Mouse (Mus musculus) brown adipose tissue, adult 24 weeks (tissue): ENCODE results near the gene Klhl15. TPM values are rescaled to one million over a fixed set of nuclear protein-coding genes. Genes with fewer than 3 reads are reported as not detected.
"Not testable (repeated sequence)": the region's sequence is repeated elsewhere in the genome, so short reads cannot be mapped to it uniquely, and the experiment has no call there.

ENCODE experiments used
- H3K27ac ChIP-seq: fragments of 200-500 bp; replicated peaks from 2 replicates; pipeline ENCODE4 v1.5.1; 2012; ENCODE audit warnings: low read depth, mild to moderate bottlenecking, low read length
- H3K4me1 ChIP-seq: fragments of 200-500 bp; 2 replicates; pipeline ENCODE4 v1.6.1; 2012; ENCODE audit warnings: low read length, mixed read lengths; ENCODE audit not compliant: control insufficient read depth, insufficient read depth, insufficient read length
- H3K4me3 ChIP-seq: fragments of 200-500 bp; 2 replicates; pipeline ENCODE4 v1.5.1; 2012; ENCODE audit warnings: low read depth, mild to moderate bottlenecking, low read length, moderate library complexity; ENCODE audit not compliant: insufficient read depth
- polyA plus RNA-seq: library from polyadenylated mRNA; stranded (reverse); fragments of >200 nt; gene quantifications from 2 replicates; pipeline ENCODE4 v1.2.4, GENCODE M21; 2012; ENCODE audit not compliant: missing spikeins, insufficient read depth, insufficient read length

Gene Klhl15
- 4.5 and 5.1 TPM in 2 replicates for polyA plus RNA-seq

GRCm38 (mm10) chrX:94234532-94235189 is at the start of gene Klhl15:
TSS of gene Klhl15 (plus strand) at chrX:94234599.
- Histone ChIP-seq H3K27ac (peak within 1 kb of the TSS; percentile 95), H3K4me3 (peak within 1 kb of the TSS; percentile 96), H3K4me1 (no peaks in the 10 kb centered on the region)

- Histone ChIP-seq H3K4me1 (no peaks in the 10 kb centered on the region), H3K4me3 (no peak overlapping the region), H3K27ac (no peak overlapping the region)
Measured at GRCm38 (mm10) chrX:94185156-94185555, 49.2 kb upstream of the Klhl15 start.

- H3K27ac ChIP-seq, H3K4me3 ChIP-seq, H3K4me1 ChIP-seq: not testable (repeated sequence)
Measured at GRCm38 (mm10) chrX:94193901-94194300, 40.5 kb upstream of the Klhl15 start.

GRCm38 (mm10) chrX:94197789-94198188 is 36.6 kb upstream of the Klhl15 start:
- Histone ChIP-seq H3K4me1 (no peaks in the 10 kb centered on the region), H3K4me3 (no peak overlapping the region), H3K27ac (no peak overlapping the region)

- H3K4me1 ChIP-seq, result no peaks in the 10 kb centered on the region
Measured at GRCm38 (mm10) chrX:94212264-94212596, 22.2 kb upstream of the Klhl15 start.

GRCm38 (mm10) chrX:94212597-94213321 is 21.6 kb upstream of the Klhl15 start, which contains the start of gene Eif2s3x:
TSS of gene Eif2s3x (minus strand) at chrX:94212862.
- H3K27ac ChIP-seq, result peak within 1 kb of the TSS; percentile 98
- no peaks in the 10 kb centered on the region for H3K4me1 ChIP-seq
- peak within 1 kb of the TSS; percentile 98 for H3K4me3 ChIP-seq

More at GRCm38 (mm10) chrX:94212264-94212596, 22.2 kb upstream of the Klhl15 start:
- peak overlapping the region; percentile 98 for H3K4me3 ChIP-seq
- peak overlapping the region; percentile 81 for H3K27ac ChIP-seq

- H3K4me3 ChIP-seq, result peak overlapping the region; percentile 98; the same call in 1 of the 2 replicates
Measured at GRCm38 (mm10) chrX:94213384-94213783, 21.0 kb upstream of the Klhl15 start.

GRCm38 (mm10) chrX:94233432-94233831 is 967 bp upstream of the Klhl15 start:
- H3K4me3 ChIP-seq, result no peak overlapping the region; the same call in 1 of the 2 replicates
- no peak overlapping the region for H3K27ac ChIP-seq
- H3K4me1 ChIP-seq, result no peaks in the 10 kb centered on the region

More at GRCm38 (mm10) chrX:94213384-94213783, 21.0 kb upstream of the Klhl15 start:
- H3K4me1 ChIP-seq, result no peaks in the 10 kb centered on the region
- no peak overlapping the region for H3K27ac ChIP-seq

GRCm38 (mm10) chrX:94233936-94234531 is 365 bp upstream of the Klhl15 start:
- no peaks in the 10 kb centered on the region for H3K4me1 ChIP-seq
- H3K27ac ChIP-seq, result no peak overlapping the region
- peak overlapping the region; percentile 88 for H3K4me3 ChIP-seq

GRCm38 (mm10) chrX:94235190-94235555 is 774 bp downstream of the Klhl15 start:
- peak overlapping the region; percentile 96 for H3K4me3 ChIP-seq
- peak overlapping the region; percentile 60; the same call in 1 of the 2 replicates for H3K27ac ChIP-seq
- no peaks in the 10 kb centered on the region for H3K4me1 ChIP-seq

- H3K4me3 ChIP-seq, result peak overlapping the region; percentile 96
- H3K27ac ChIP-seq, result no peak overlapping the region
- H3K4me1 ChIP-seq, result no peaks in the 10 kb centered on the region
Measured at GRCm38 (mm10) chrX:94235601-94236000, 1.2 kb downstream of the Klhl15 start.

- Histone ChIP-seq H3K27ac (no peak overlapping the region), H3K4me1 (no peaks in the 10 kb centered on the region), H3K4me3 (no peak overlapping the region)
Measured at GRCm38 (mm10) chrX:94288923-94289322, 54.5 kb downstream of the Klhl15 start.

GRCm38 (mm10) chrX:94302928-94303327 is 68.5 kb downstream of the Klhl15 start:
- H3K27ac ChIP-seq, result no peak overlapping the region
- H3K4me1 ChIP-seq, result no peaks in the 10 kb centered on the region
- no peak overlapping the region for H3K4me3 ChIP-seq

- Histone ChIP-seq H3K4me1 (no peaks in the 10 kb centered on the region), H3K27ac (no peak overlapping the region), H3K4me3 (no peak overlapping the region)
Measured at GRCm38 (mm10) chrX:94321036-94321902, 86.9 kb downstream of the Klhl15 start.
